Mouse (Mus musculus) right cerebral cortex, postnatal 10 days (tissue): ENCODE results near the gene Ccnk.

ENCODE experiments used
- DNase-seq, 2 experiments: peaks; one replicate each; pipeline ENCODE4 v3.0.0; 2021; ENCODE audit warnings: low spot score in 2 of 2

Ccnk gene

DNA sequence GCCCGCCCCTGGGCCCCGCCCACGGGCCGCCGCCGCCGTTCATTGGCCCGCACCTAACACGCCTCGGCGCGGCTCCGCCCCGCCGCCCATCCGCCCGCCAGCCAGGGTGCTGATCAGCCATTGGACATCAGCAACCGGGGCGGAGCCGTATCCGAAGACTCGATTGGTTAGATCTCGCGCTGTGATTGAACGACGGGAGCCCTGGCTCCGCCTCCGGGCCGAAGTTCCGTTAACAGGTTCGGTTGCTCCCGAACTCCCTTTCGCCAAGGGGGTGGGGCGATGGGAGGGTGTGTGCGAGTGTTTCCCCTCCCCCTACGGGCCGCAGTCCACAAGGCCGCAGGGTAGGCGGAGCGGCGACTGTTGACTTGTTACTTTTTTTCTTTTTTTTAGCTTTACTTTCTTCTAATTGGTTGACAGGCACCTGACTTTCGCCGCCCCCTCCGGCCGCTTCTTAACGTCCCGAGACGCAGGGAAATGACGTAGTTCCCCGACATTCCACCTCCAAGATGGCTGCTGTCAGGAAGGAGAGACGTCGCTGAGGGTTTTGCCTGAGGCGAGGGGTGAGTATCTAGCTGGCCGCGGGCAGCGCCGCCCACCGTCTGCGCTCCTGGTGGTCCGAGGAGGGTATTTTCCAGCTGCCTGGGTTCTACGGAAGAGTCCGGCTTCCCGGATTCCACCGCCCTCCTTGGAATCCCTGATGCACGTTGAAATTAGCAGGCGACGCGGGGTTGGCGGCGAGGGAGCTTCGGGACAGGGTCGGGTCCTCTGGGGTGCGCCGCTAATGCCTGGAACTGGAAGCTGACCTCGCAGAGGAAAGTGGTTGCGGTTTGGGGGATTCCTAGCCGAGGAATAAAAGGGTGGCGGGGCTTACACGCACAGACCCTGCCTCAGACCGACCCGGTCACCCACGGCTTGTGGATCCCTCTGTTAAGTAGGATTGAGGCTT, at the start of gene Ccnk:
Ccnk (plus strand) TSS at position 259 of the 946 bp plus-strand sequence.
- DNase-seq, result peak; percentile 100

DNA sequence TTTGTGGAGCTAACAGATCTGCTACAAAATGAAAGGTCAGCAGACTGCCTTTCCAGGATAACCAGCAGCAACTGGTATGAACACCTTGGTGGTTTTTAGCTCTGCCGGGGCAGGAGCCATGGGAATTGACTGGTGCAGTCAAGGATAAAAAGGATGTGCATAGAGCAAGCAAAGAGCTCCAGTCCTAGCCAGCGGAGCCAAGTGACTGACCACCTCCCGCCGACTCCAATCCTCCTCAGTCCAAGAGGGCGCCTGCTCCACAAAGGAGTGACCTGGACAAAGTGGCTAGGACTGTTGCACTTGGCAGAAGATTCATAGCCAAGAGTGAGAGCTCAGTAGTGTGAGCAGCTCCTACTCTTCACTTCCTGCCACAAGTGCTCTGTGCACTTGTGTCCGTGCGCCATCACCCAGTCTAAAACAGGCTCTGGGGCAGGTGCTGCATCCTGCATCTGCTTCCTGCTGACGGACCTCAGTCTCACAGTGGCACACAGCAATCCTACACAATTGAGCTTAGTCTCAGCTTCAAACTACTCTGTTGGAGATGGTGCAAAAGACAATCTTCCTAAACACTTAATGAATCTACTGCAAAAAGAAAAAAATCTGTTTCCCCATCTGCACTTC, 46.8 kb upstream of the Ccnk start:
- no peak for DNase-seq

GRCm38 (mm10) chr12:108133181-108133580, 46.2 kb upstream of the Ccnk start:
- DNase-seq, result no peak

GRCm38 (mm10) chr12:108135610-108136208, 43.7 kb upstream of the Ccnk start:
- DNase-seq, result no peak

GRCm38 (mm10) chr12:108143624-108144498, 35.5 kb upstream of the Ccnk start:
- no peak for DNase-seq

GRCm38 (mm10) chr12:108145198-108145597, 34.2 kb upstream of the Ccnk start:
- DNase-seq, result no peak

- no peak for DNase-seq
Measured at GRCm38 (mm10) chr12:108149764-108150163, 29.6 kb upstream of the Ccnk start.

- DNase-seq, result no peak
Measured at GRCm38 (mm10) chr12:108152743-108153142, 26.6 kb upstream of the Ccnk start.

GRCm38 (mm10) chr12:108159863-108160262, 19.5 kb upstream of the Ccnk start:
- no peak for DNase-seq

GRCm38 (mm10) chr12:108162036-108162435, 17.3 kb upstream of the Ccnk start:
- DNase-seq, result peak in 1 of 2 experiments; percentile 47

GRCm38 (mm10) chr12:108163706-108164105, 15.7 kb upstream of the Ccnk start:
- DNase-seq, result no peak

- no peak for DNase-seq
Measured at GRCm38 (mm10) chr12:108168909-108169308, 10.5 kb upstream of the Ccnk start.

DNA sequence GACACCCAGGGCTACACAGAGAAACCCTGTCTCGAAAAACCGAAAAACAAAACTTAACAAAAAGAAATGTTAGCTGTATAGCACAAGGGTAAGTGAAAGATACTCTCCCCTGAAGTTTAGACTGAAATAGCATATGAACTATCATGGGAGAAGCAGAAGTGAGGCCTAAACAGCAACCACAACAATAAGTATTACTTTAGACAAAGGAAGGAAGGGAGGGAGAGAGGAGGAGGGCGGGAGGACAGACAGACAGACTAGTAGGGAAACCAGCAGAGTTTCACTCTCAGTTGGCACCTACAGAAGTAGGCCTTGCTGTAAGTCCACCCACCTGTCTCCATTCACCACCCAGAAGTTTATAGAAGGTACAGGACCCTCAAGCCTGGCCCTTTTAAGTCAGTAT, 8.9 kb upstream of the Ccnk start:
- no peak for DNase-seq

- DNase-seq, result no peak
Measured at GRCm38 (mm10) chr12:108171336-108171735, 8.0 kb upstream of the Ccnk start.

GRCm38 (mm10) chr12:108172639-108173038, 6.7 kb upstream of the Ccnk start:
- DNase-seq, result no peak

GRCm38 (mm10) chr12:108174606-108175505, 4.5 kb upstream of the Ccnk start:
- no peak for DNase-seq

DNA sequence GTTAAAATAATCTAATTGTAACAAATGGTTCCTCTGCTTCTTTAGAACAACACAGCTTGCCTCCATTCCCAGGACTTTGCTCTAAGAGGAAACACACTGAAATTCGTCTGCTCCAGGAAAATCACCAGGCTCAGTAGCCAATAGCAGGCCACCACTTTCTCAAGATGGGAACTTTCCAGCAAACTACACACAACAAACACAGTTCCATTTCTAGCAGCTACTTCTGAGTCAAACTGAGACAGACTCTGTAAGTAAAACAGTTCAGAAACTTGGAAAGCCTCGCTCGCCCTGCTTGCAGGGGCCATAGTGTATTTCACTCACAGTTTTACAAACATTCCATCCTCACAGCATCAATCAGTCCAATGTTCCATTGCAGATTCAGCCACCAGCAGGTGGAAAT, 3.0 kb upstream of the Ccnk start:
- no peak for DNase-seq

DNA sequence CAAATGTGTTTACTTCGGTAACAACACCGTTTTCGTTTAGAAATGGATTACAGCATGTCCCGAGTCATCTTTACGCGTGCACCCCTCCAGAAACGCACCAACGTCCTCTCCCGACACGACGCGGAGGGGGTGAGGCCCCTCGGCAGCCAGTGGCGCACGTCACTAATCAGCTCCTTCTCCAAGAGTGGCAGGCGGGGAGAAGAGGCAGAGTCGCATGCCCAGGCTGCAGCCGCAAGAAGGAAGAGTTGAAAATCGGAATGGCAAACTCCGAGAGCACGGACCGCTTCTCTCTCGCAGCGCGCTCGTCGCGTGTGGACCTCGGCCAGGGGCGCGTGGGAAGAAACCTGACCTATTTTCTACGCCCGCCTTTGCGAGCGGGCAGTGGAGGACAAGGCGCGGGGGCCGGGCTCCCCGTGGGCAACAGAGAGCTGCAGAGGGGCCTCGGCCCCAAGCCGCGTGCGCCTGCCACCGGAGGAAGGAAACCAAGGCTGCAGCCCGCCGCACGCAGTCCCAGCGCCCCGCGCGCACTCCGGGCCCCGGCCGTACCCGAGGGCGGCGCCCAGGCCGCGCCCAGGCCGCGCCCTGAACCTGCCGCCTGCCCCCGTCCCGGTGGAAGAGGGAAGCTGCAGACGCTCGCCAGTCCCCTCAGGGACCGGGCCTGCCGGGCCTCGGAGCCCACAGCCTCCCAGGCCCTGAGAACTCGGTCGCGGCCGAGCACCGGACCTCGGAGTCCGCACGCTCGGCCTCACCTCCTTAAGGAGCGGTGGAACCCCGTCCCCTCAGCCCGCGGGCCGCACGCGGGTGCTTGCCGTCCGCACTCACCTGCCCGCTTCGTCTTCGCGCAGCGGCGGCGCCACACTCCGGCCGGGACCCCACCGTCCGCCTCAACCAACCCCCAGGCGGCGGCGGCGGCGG, 791 bp upstream of the Ccnk start:
- peak; percentile 77 to 80 for DNase-seq

DNA sequence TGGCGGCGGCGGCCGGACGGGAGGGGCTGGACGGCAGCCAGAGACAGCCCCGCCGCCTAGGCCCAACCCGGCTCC, 296 bp upstream of the Ccnk start, which contains the start of gene Setd3:
Setd3 (minus strand) TSS at position 69 of the 75 bp plus-strand sequence.
- DNase-seq, result no peak

DNA sequence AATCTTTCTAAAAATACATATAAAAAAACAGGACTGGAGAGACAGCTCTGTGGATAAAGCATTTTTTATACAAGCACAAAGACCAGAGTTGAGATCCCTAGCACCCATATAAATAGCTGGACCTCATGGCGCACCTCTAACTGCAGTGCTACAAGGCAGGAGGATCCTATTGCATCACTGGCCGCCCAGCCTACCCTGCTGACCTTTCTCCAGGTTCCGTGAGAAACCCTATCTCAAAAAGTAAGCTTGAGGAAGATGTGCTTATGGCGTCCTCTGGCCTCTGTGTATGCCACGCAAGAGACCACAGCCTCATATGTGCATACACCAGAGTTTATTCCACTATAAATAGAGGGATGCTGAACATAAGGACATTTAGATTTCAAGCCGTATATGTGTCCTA, 2.3 kb downstream of the Ccnk start:
- no peak for DNase-seq
